Mouse (Mus musculus) activated CD4-positive, CD25-positive, alpha-beta regulatory T cell, adult 4 months (primary cell): ENCODE data around the gene Tmod4. TPM values are rescaled to one million over a fixed set of nuclear protein-coding genes. Genes with fewer than 3 reads are reported as not detected.

Source experiments
- ATAC-seq: one replicate; pipeline ENCODE4 v1.8.0; 2017
- polyA plus RNA-seq, 2 experiments: library from polyadenylated mRNA; unstranded; fragments of 100-300 nt; shearing (Covaris generic); gene quantifications; one replicate each; pipeline ENCODE4 v1.2.1; 2017

The Tmod4 gene
- polyA plus RNA-seq, 2 experiments from 2014 or later = 2.5 to 3.7 TPM

DNA sequence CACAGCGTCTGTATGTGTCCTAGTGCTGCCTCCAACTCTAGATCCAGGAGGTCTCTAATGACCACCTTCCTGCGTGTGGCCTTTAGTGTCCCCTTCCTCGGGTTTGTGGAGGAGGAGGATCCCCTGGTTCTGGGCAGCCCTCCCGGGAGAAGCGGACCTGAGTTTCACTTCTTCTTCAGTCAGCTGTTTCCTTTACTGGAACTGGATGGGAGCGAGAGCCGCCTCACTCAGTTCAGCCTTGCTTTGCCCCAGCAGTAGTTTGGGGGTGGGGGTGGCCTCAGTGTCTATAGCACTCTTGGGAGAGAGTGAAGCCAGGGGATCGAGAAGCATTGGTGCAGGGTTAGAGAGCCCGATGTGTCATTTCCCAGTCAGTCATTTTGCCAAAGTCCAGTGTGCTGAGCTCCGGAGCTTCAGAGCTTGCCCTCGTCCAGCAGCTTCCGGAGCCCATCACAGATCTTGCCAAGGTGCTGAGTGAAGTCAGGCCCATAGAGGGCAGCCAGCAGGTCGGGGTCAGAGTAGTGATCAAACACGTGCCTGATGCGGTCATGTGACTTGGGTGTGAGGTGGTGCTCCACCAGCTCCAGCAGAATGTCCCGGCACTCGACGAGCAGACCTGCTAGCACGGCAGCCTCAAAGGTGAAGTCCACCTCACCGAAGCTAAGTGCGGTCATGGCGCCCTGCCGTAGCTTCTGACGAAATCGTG, 15.5 kb downstream of the Tmod4 start:
- no peak for ATAC-seq

DNA sequence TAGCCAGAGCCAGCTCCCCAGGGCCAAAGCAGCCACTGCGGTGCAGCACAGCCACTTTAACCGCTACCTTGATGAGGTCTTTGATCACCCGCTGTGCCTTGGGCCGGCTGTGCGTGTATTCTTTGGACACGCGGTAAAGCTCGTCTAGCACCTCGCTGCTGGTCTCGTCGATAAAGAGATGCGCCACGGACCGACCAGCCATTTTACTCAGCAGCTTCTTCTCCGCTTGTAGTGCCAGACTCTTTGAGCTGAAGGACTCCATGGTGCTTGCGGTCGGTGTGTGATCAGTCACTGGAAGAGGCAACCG, 16.0 kb downstream of the Tmod4 start:
- no peak for ATAC-seq

DNA sequence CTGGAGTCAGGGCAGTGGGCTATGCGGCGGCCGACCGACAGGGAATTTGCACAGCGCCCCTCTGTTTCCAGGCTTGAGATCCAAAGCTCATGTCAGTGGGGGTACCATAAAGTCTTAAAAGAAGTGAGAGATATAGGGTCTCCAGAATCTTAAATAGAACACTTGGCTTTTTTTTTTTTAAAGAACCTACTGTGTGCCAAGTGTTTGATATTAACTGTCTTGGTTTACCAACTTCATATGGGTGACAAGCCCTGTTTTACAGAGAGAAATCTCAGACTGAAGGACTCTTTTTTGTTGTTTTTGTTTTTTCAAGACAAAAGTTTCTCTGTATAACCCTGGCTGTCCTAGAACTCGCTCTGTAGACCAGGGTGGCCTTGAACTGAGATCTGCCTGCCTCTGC, 16.5 kb downstream of the Tmod4 start:
- ATAC-seq = no peak

DNA sequence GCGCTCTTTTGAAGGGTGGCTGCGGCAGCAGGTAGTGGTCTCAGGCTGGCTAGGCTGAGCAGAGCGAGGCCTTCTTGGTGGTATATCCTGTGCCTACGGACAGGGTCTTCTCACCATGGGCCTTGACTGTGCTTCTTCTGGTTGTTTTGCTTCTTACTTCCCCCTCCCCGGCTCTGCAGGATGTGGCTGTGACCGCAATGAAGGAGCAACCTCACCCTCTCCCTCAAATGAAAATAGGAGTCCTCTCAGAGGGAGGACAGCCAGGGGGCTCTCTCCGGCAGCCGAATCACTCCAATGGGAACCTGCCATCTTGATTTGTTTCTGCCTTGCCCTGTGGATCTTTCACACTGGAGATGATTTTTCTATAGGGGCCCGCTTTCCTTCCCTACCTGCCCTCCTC, 17.2 kb downstream of the Tmod4 start:
- ATAC-seq = peak; percentile 92

DNA sequence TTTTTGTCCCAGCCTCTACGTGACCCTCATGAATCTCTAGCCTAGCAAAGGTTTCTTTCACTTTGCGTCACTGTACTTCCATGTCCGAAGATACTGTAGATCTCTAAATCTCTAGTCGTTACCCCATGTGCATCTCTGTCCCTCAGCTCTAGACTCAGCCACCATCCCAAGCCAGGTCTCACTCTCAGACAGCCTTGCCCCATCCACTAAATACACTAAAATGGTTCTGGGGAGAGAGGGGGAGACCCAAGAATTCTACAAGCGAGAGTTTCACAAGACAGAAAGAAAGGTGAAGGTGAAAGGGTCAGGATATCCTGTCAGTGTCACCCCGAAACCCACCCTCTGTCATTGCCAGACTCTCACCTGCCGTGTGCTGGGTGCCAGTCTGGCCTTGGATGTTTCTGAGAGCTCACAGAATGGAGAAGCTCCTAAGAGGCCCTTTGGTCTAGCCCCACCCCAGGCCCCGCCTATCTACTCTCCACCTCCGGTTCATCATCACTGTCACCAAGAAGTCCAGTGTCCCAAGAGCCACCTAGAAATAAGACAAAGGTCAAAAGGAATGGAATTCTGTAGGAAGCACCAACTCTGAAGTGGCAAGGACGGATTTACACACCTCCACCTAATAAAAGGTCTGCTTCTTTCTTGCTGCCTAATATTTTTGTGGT, 17.8 kb downstream of the Tmod4 start, which contains the start of gene Tnfaip8l2:
Gene Tnfaip8l2, minus strand, starts transcription at position 409 of the 665 bp plus-strand sequence.
- ATAC-seq = peak; percentile 52

DNA sequence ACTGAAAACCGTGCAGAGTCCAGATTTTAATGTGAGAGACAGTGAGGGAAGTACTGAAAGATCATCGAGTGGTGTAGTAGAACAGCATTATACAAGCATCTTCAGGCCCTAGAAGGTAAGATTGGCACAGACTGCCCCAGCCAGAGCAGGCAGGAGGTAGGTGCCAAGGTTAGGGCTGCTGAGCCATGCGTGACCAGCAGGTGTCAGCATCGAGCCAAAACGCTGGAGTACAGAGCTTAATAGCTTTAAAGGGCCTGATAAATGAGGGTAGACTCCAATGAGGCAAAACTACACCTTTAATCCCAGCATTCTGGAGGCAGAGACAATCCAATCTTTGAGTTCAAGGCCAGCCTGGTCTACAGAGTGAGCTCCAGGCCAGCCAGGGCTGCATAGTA, 18.3 kb downstream of the Tmod4 start:
- peak; percentile 55 for ATAC-seq

DNA sequence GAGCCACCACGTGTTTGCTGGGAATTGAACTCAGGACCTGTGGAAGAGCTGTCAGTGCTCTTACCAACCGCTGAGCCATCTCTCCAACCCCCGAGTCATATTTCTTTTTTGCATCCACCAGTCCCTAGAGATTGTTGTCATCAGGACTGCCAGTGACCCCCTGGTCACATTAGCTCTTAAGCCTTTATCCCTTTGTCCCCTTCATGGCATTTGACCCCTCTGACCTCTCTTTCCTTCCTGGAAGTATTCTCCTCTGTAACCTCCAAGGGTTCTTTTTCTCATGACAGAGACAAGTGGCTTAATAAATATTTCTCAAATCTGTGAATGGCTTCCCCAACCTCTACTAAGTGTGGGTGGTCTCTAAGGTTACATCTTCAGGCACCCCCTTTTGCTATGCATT, 23.6 kb downstream of the Tmod4 start:
- no peak for ATAC-seq

DNA sequence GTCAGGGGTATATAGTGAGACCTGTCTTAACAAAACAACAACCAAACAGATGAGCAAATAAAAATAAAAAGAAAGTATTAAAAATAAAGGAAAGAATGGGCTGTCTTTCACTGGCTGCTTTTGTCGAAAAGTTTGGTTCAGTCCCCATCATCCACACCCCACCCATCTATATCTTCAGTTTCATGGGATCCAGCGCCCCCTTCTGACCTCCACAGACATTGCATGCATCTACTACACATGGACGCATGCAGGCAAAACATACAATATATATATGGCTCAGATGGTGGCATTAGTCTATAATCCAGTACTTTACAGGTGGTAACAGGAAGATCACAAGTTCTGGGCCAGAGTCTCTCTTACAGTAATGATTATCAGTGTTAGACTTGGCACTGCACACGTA, 29.6 kb downstream of the Tmod4 start:
- no peak for ATAC-seq

DNA sequence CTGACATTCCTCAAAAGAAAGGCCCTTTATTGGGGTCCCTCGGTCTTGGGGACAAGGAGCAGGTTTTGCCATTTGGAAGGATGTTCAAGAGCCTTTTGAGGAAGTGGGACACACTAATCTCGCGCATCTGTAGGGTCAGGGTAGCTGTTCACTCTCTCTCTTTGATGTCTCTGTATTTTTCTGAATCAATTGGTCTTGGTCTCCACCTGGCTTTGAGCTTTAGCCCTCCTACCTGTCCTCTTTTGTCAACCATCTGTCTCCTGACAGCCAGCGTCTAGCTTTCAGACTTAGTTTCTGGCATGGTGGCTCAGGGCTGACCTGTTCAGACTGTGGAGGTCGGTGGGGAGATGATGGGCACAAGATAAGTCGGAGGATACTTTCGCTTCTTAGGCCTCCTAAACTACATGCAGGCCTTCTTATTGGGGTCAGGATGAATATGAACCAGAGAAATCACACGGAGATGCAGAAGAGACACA, 35.3 kb downstream of the Tmod4 start:
- peak; percentile 25 for ATAC-seq

DNA sequence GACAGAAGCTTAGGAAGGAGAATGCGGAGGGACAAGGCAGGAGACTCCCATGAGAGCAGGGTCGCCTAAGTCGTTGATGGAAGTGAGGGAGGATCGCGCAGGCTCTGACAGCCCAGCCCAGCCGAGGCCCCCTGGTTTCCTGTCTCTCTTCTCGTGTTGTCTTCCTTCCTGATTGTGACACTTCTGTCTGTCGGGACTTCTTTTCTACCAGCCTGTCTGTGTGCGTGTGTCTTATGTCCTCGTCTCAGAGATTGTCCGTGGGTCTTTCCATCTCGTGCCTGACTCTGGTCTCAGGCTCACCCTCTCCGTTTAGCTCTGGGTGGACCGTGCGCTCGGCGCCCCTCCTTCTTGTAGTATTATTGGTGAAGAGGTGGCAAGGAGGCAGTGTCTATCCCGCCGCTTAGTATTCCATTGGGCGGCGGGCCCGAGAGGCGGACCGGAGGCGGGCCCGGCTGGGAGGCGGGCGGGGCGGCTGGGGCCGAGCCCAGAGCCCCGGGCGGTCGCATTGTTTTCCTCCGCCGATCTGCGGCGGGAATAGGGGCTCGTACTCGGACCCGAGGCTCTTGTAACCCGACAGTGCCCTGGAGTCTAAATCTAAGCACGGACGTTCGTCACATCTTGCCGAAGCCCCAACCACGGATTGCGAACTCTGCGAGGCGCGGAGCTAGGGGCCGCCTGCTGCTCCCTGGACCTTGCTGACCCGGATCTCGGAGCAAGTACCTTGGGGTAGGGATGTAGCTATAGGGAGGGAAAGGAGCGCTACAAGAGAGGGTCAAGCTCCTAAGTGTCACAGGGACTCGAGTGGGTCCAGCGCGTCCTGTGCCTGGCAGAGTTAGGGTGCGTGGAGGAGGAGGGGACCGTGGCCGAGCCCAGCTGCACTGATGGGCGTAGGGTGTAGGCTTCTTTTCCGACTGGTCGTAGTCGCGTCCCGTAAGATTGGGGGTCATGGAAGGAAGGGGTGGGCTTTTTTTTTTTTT, 36.0 kb downstream of the Tmod4 start, which contains the start of gene Sema6c:
Gene Sema6c, plus strand, starts transcription at position 471 of the 977 bp plus-strand sequence.
- ATAC-seq = peak; percentile 99

DNA sequence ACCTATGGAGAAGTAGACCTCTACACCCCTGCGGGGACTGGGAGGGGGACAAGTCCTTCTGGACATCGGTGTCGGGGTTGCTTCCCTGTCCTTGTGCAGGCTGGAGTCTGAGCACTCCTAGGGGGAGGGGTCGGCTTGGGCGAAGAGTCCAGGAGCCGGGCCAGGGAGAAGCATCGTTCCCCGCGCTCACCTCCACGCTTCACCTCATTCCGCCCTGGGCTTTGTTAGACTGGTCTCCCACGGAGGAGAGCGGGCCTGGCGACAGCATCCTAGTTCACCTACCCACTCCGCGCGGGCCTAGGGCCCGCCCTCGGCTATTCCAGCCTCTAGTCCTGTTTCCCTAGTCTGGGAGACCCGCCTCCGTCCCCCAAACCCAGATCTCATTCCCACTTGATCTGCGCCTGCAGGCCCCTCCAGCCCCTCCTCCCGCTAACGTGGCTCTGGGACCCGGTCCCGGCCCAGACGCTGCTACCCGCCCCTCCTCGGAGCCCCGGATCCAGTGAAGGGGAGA, 36.8 kb downstream of the Tmod4 start:
- no peak for ATAC-seq

DNA sequence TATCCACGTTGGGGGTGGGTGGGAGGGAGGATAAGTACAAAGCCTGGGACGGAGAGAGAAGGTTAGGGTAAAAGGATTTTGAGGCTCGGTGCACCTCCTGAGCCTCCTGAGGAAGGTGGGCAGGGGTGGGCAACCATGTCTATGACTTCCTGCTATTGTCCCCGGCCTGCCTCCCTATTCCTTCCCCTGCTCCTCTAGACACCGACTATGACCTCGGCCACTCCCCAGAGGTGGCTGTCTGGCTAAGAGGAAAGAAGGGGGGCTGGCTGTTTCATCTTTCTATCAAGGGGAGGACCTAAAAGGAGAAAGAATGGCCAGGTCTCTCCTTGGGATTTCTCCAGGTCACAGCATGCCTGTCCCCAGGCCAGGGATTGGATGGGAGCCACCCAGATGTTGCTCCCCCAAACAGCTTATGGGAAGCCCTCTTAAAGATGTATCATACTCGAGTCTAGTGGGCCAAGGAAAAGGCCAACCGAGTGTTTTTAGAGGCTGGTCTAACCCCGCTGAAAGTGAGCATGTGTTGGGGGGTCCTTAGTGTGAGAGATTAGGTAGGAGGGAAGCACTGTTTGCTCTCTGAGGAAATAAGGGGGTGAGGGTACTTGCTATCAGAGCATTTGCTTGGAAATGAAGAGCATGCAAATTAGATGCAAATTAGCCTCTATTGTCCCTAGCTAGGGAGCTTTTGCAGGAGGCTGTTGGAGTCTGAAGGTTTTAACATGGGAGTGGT, 37.5 kb downstream of the Tmod4 start:
- ATAC-seq = no peak

DNA sequence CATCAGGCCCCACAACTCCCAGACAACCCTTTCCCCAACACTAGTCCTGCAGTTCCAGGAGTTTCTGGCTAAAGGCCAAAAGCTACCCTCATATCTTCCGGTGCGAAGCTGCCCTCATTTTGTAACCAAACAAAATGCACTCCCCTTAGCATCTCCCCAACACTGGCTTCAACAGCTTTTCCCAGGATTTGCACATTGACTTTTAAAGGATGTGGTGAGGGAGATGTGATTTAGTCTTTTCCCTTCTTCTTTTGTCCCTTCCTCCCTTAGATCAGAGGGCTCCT, 38.0 kb downstream of the Tmod4 start:
- ATAC-seq = no peak

DNA sequence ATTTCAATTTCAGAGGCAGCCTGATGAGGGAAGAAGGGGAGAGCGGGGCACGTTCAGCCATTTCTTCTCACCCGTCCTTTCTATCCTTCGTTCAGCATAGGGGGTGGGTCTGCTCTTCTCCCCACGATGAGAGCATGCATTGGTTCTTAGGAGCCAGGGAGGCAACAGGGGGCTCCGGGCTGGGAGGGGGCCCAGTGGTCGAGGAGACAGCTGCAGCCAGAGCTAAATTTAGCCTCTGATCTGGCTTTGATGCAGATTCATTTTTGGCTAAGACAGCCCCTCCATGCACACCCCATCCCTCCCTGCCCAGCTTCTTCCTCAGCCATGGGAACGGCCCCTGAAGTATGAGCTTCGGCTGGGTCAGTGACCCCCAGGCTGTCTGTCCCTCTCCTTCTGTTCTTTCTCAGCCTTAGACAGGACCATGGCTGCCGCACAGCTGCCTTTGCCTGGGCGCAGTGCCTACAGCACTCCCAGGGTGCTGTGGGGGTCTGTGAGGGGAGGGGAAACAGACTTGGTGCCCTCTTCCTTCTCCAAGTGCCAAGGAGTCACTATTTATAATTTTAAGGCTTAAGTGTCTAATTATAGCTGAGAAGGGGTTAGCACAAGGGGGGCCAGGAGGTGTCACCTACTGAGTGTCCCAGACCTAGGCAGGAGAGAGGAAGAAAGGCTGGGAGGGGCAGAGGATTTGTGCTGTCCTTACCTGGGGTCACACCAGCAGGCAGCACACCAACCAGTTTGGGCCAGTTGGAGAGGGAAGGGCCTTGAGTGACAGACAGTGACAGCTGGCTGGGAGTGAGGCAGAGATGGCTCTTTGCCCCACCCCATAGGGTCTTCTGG, 39.4 kb downstream of the Tmod4 start:
- ATAC-seq = no peak

DNA sequence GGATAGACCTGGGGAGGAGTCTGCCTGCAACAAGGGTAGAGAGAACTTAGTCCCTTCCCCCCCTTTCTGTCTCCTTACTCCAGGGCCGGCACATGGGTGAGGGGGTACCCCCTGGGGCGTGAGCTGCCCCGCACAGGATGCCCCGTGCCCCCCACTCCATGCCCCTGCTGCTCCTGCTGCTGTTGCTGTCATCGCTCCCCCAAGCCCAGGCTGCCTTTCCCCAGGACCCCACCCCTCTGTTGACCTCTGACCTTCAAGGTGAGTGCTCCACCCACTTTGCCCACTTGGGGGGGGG, 39.9 kb downstream of the Tmod4 start:
- ATAC-seq = no peak

DNA sequence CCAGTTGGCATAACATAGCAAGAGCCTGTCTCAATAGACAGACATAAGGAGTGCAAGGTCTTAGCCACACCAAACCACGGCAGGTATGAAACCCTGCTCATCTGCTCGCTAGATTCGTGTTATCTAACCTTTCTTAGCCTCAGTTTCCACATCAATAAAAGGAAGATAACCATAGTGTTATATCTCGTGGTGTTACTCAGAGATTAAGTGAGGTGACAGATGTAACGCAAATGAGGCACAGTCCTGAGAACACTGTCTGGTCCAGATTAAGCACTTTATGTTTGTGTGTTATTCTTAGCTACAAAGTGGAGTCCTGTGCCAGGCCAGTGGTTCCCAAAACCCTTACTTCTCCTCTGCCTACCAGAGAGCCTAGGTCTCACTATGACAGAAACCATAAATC, 40.6 kb downstream of the Tmod4 start:
- ATAC-seq = no peak

DNA sequence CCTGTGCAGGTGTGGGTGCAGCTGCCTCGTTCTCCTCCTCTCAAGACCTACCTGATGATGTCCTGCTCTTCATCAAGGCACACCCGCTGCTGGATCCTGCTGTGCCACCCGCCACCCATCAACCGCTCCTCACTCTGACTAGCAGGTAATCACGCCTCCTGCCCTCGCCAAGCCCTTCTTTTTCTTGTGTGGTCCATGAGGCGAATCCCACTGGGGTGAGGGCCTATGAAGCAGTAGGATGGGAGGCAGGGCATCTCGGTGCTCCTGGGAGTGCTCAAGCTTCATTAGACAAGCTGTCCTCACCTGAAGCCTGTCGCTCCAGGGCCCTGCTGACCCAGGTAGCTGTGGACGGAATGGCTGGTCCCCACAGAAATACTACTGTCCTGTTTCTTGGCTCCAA, 45.7 kb downstream of the Tmod4 start:
- no peak for ATAC-seq

DNA sequence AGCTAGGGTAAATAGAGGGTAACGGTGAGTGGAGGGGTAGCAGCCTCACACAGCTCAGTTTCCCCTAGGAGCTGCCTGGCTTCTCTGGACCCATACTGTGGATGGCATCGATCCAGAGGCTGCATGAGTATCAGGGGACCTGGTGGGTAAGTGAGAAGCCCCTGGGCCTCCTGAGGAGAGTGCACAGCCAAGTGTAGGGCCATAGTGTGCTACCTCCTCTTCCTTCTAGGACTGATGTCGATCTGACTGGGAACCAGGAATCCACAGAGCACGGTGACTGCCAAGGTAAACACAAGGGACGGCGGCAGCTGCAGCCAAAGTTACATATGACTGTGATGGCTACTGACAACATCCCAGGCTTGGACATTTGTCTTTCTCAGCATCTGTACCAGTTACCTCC, 46.8 kb downstream of the Tmod4 start:
- no peak for ATAC-seq

DNA sequence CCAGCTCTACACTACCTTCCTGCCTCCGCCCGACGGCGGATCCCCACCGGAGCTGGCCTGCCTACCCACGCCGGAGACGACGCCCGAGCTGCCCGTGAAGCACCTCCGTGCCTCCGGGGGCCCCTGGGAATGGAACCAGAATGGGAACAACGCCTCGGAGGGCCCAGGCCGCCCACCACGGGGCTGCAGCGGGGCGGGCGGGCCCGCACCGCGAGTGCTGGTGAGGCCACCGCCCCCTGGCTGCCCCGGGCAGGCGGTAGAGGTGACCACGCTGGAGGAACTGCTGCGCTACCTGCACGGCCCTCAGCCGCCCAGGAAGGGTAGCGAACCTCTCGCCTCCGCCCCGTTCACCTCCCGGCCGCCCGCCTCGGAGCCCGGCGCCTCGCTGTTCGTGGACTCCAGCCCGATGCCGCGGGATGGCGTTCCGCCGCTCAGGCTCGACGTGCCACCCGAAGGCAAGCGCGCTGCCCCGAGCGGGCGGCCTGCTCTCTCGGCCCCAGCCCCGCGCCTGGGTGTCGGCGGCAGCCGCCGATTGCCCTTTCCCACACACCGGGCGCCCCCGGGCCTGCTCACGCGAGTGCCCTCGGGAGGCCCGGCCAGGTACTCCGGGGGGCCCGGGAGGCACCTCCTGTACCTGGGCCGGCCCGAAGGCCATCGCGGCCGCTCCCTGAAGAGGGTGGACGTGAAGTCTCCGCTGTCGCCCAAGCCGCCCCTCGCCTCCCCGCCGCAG, 48.4 kb downstream of the Tmod4 start:
- no peak for ATAC-seq

DNA sequence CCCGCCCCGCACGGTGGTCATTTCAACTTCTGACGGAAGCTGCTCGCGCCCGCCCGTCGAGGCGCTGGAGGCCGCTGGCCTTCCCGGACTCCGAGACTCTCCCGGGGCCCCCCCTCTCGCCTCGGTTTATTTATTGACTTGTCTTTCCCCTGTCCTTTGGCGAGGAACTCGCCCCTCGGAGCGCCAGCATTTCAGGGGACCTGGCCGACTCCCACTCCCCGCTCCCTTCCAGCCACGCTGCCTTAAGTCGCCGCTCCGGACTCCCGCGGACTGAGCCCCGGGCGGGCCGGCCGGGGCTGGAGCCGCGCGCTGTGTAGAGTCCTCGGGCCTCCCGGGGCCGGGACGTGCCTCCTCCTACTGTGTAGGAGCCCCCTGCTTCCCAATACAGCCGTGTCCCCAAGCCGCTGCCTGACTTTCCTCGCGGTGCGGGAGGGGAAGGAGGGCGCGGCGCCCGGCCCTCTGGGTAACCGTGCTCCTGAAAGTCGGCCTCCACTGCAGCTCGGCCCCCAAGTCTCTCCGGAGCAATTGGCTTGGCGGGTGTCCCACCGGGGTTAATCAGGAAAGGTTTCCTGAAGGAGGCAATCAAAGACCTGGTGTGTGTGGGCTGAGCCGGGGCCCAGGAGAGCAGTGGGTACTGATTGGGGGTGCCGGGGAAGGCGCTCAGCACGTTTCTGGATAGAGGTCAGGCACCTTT, 49.1 kb downstream of the Tmod4 start:
- ATAC-seq = no peak
